Mouse (Mus musculus) spleen, postnatal 4 days (tissue): ENCODE results near the gene Znrf3.

ENCODE experiments used
- DNase-seq, 2 experiments: peaks; one replicate each; pipeline ENCODE4 v3.0.0; 2022; ENCODE audit warnings: low spot score in 2 of 2

The Znrf3 gene

DNA sequence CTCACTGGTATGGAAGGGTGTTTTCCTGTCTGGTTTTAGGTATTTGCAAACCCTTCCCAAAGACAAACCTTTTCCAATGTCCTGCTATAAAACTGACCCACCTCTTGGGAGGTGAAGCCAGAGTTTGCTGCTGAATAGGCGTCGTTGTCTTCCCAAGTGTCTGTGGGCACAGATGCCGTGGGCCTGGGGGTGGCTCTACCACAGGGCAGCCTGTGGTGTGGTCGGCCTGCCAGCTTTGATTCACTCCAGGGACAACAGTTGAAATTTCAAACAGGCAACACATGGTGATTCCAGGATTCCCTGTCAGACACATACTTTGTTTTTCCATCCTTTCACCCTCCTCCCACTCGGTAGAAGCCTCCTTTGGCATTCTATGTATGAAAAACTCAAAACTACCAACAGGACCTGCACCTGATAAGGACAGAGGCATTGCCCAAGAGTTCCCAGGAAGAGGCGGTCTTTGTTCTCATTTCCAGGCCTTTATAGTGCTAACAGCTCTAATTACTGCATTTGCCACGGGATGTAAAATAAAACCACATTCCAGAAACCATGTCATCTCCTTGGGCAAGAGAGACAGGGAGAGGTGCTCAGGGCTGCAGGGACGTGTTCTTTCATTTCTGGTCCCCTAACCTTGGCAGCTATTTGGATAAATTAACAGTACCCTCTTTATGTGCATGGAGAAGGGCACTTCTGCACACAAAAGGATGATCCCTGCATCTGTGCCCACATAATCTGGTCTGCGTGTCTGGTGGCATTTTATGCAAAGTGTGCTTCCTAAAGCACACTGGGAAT, 173.2 kb downstream of the Znrf3 start:
- DNase-seq: no peak

DNA sequence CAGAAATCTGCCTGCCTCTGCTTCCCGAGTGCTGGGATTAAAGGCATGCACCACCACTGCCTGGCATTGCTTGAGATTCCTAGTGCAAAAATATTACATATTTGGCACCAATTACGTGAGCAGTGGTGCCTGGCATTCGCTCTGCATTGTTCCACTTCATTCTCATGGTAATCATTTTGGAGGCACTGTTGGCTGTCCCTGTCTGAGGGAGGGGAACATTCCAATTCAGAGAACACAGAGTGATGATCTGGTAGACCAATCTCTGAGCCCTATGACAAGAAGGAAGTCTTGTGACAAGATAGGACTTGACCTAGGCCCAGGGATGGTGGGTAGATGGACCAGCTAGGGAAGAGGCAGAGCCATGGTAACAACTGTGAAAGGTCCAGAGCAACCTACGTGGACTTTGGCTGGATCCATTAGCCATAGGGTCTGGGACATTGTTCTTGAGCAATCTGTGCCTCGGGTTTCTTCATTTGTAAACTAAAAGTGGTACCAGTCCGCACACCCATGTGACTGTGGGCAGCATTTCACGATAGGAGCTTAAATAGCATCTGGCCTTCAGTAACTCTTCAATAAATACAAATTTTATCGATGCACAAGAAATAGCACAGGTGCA, 174.7 kb downstream of the Znrf3 start:
- no peak for DNase-seq

DNA sequence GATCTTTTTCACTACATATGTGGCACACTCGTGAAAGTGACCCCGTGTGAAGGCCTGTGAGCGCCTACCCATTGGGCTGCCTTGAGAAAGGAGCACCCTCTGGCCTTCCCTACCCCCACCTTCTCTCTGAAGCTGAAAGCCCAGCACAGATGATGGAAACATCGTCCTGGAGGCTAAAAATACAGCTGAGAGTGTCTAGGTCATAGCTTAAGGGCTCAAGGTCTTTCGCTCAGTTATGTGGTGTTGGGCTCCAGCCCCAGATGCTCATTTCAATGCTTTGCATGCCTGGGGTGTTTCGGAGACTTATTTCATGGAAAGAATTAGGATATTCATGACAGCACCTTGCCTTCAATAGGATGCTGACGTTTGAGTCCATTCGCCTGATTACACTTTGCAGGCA, 178.9 kb downstream of the Znrf3 start:
- DNase-seq: no peak

DNA sequence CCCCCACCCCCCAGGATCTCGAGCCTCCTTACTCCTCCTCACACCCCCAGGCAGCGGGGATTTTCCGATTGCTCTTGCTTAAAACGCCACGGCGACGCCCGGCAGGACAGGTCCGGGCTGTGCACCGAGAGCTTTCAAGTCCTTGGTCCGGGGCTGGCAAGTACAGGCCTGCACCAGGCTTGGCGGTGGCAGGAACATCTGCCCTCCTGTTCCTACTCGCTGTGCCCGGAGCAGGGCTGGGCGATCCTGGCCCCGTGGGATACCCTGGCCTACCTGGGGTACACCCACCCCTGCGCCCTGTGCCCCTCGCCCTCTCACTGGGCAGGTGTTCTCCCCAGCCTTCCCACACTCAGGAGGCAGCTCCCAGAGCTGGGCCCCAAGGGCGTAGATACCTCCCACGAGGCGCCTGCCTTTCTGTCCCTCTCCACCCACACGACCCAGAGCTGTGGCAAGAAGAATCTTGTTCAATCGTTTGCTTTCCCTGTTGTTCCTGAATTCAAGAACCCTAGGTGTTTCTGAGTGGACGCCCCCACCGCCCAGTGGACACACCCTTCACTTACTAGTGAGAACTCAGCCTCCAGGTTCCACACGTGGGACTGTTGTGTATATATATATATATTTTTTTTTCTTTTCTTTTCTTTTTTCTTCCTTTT, 181.4 kb downstream of the Znrf3 start:
- peak in 1 of 2 experiments; percentile 64 for DNase-seq

DNA sequence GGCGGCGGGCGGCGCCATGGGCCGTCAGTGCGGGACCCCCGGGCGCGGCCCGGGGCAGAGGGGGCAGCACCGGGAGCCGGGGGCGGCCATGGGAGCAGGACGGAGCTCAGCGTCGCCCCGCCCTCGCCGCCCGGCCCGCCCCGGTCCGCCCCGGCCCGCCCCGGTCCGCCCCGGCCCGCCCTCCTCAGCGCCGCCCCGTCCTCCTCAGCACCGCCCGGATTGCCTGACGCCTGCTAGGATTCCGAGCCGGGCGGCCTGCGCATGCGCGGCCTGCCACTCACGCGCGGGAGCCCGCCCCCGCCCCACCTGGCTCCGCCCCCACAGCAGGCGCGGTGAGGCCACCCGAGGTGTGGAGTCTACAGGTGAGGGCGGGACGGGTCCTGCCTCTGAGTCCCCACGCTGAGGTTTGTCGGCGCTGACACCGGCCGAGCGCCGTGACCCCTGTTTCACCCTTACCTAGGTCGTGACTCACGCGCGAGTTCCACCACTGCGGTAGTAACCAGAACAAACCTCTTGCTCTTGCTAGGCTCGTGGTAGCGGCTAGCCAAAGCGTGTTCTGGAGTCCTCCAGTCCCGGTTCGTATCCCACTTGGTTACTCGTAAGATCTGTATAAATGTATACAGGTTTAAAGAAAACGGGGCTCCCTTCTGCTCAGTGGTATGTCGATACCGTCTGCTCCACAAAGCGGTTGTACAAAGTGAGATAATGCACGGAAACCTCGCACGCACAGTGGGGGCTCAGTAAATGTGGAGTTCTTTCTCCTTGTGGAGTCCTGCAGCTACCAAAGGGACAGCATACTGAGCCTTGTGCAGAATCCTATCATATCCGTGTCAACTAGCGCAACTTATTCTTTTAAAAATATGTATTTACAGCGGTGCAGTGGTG, 182.9 kb downstream of the Znrf3 start, which contains the start of gene Kremen1:
TSS of gene Kremen1 (minus strand) at position 51 of the 885 bp plus-strand sequence.
- DNase-seq: peak; percentile 92 to 97

DNA sequence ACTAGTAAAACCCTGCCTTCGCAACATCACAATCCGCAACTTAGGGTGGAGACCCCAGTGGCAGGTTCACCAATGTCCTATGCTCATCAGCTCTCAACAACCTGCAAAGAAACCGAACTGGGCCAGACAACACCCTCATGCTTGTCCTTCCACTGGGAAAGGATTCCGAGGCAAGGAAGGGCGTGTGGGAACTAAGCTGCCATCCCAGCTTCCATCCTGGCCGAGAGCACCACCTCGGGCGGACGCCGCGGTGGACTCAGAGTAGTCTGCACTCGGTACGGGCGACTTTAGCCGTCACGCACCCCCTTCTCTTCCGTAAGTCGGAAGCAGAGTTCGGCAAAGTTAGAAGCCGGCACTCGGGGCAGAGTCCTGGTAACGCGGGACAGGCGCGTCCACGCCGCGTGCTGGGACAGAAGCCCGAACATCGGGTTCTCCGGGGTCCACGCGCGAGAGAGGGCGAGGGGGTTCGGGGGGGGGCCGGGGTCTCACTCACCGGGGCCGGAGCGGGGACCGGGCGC, 183.6 kb downstream of the Znrf3 start:
- peak; percentile 36 to 75 for DNase-seq

DNA sequence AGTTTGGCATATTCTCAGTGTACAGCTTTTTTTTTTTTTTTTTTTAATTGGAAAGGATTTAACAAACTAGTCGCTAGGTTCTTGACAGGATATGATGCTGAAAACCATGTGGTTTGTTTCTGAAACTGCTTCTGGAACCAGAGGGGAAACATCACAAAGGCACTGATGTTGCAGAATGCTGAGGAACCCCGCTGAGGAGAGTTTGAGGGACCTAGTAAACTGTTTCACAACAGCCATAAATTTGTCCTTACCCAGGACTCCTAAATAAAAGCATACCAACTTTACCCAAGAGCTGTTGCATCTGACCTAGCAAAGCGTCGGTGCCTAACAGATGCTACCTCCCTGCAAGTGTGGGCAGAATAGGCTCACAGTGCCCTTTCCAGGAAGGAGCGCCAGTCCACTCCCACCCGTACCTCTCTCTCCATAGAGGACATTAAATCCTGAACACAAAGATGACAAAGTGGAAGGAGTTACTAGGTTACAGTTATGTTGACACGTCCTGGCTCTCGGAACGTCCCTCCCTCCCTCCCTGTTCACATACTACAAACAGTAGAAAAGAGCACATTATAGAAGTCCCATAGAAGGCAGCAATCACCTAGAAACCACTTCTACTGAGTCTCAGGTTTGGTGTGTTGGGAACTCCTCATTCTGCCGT, 184.6 kb downstream of the Znrf3 start:
- no peak for DNase-seq

DNA sequence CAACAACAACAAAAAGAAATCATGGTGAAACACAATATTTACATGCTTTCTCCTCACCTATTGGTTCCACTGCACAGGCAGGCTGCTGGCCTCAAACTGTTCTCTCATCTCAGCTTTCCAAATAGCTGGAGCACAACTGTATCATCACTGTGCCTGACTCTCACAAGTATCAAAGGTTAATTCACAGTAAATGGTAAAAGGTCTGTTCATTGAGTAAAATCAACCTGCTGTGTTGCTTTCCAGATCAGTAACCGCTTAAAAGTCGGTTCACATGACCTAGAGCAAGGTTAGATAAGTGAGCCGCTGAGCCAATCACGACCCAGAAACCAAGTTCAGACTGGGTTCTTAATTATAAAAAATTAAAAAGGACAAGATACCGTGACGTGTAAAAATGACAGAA, 186.6 kb downstream of the Znrf3 start:
- DNase-seq: no peak

DNA sequence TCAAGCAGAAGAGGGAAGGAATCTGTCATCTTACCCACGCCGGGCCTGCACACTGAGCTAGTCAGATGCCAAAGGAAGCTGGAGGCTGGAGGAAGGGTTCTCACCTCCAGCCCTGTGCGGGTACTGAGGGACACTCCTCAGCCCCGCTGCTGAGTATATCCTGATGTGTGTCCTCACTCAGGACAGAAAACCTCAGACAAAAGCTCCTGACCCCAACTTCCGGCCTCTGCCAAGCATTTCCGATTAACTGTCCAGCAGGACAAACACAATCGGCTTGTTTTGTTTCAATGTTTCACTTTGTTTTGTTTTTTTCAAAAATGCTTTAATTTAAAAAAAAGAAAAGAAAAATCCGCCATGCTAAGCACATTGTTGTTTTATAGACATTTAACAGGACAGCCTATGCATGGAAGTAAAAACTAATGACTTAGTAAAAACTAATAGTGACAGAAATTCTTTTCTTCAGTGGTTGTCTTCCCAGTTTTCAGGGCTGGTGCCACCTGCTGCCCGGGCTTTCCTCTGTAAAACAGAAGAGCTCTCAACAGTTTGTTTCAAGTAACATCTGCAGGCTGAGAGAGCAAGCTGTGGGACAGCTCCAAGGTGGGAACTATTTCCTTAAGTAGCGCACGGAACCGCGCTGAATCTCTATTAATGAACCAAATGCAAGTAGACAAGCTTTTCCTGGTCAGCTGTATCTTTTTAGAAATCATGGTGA, 187.3 kb downstream of the Znrf3 start:
- no peak for DNase-seq

DNA sequence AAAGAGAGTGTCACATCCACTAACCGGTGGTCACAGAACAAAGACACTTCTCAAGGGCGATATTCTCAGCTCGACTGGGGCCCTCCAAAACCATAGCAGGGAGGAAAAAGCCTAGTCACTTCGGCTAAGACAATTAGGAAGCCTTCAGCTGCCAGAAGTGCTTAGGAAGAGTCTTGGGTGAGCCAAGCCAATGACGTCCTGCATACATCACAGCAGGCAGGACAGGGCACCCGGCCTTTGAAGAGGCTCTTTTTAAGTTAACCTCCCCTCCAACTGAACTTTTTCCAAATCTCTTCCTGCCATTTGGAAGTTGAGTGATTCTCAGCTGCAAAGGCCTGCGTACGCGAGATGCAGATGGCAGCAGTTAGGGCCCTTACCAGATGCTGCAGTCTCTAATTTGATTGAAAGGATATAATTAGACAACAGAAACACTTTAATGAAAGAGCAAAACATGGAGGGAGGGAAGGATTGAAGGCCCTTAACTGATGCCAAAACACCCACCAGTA, 189.1 kb downstream of the Znrf3 start:
- DNase-seq: no peak

DNA sequence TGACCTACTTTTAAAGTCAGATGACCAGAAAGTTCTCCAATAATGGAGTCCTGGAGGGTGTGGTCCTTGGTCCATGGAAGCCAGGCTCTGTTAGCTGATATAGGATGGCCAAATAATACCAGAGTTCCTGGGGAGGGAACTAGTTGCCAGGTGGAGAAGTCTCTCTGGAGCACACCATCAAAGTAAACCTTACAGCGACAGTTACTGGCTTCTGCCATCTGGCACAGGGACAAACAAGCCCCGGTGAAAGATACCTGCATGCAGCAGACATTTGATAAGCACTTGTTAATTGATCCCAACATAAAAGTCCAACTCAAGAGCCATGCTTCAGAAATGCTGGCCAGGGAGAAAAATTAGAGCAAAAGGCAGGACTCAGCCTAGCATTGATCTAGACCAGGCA, 190.6 kb downstream of the Znrf3 start:
- DNase-seq: no peak

DNA sequence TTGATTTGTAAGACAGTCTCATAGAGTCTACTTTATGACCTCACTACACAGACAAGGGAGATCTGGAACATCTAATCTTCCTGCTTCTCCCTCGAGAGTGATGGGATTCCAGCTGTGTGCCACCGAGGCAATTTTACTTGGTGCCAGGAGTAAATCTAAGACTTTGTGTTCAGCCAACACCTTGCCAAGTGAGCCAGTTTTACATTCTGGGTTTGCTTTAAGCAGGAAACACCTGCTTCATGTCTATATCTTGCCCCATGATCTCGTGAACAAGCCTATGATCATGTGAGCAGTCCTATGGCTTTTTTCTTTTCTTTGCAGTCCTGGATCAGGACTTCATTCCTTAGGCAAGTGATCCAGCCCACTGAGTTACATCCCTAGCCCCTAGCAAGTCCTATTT, 191.1 kb downstream of the Znrf3 start:
- DNase-seq: no peak

DNA sequence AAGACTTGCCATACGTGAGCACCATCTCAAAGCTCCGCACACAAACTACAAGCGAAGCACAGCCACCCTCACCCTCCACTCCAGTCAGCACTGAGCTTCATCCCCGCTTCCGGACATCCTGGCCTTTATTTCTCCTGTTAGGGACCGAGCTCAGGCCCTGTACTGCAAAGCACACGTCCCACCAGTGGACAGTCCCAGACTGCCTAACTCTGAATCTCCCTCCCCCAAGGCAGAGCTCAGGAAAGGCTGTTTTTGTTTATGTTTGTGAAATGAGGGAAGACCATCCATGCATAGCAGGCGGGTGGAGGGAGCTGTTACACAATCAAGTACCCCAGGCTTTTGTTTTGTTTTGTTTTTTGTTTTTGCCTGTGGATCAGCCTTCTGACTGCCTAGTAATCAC, 191.9 kb downstream of the Znrf3 start:
- no peak for DNase-seq

DNA sequence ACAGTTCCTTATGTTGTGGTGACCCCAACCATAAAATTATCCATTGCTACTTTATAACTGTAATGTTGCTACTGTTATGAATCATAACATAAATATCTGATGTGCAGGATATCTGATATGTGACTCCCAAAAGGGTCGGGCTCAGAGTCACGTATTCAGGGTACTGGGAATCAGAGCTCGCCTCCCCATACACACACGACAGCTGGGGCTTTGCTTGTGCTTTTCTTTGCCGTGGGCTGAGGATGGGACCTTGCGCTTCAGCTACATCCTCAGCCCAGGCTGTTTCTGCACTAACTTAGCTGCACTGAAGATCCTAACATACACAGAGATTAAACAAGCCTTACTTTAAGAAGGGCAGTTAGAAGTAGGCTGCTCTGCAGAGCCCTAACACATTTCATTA, 193.5 kb downstream of the Znrf3 start:
- no peak for DNase-seq

DNA sequence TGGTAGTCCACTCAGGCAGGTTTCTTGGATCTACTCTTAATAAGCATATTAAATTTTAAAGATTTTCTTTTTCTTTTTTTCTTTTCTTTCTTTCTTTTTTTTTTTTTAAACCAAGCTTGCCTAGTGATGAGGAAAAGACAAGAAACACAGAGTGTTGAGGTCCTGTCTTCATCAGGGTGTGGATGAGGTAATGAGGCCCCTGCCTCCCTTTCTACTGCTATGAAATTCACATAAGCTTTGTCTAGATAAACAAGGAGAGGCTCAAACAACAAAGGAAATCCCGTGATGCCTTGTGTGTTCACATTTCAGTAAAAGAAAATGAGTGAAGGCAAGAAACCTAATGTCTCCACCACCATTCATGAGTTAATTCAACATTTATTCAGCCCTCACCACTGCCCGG, 196.4 kb downstream of the Znrf3 start:
- no peak for DNase-seq

DNA sequence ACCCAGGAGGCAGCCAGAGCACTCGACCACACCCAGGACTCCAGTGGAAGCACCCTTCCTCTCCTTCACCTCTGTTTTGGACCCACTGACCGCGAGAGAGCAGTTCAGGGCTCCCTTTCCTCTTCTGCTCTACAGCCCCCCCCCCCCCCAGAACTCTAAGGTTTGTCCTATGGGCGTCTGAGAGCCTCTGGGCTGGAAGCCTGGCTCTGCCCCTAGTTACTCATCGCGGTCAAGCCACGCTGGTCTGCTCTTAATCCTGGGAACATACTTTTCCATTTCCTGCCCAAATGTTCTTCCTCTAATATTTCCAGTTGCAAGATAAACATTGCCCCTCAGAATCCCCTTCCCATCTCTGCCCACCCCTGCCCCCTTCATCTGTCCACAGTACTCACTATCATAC, 199.2 kb downstream of the Znrf3 start:
- no peak for DNase-seq

DNA sequence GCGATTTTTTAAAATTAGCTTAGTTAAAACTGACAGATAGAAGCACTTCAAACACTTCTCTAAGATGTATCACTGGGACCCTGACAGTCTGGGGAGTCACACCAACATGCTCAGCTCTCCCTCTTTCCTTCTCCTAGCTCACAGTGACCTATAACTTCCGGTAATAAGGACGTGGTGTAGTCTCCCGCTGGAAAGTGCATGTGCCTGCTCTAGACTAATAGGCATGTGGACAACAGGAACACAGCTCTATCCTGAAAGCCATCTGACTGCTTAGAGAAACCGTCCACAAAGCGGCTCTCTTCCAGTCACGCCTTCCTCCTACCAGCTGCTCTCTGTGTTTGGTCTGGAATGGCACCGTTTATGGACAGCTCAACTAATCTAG, 199.9 kb downstream of the Znrf3 start:
- no peak for DNase-seq

DNA sequence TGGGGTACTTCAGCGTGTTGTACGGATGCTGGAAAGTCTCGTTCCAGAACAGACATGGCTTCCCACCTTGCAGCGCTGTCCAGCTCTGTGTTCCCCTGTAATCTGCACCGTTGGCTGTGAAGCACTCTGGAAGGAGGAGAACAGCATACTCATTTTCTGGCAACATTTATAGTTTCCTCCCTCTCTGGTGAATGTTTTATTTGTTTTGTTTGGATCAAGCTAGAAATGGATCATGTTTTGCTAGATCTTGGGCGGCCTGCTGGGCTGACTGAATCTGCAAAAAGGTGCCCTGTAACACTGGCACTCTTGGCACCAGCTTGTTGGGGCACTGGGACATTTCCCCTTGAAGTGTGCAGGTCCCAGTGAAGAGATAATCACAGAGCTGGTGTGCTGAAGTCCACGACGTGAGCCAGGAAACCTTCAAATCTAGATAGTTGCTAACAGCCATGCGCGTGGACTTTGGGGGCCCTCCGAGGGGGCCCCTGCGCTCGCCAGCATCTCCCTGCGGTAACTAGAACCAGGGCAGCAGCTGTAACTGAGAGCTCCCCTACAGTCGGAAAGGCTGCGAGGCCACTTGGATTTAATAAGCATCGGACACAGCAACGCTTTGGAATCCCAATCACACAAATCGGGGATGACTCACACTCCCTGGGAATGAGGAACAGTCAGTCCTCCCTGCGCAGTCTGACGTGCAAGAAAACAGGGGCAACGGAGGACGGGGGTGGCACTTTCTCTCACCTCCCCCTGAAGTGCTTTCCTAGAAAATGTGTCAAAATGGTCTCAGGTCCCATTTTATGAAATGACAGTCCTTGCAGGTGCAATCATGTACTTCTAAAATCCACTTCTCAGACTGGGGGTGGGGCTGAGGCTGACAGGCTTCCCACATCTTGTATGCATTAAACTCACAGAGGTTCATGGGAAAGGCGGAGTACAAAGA, 200.6 kb downstream of the Znrf3 start:
- DNase-seq: no peak

DNA sequence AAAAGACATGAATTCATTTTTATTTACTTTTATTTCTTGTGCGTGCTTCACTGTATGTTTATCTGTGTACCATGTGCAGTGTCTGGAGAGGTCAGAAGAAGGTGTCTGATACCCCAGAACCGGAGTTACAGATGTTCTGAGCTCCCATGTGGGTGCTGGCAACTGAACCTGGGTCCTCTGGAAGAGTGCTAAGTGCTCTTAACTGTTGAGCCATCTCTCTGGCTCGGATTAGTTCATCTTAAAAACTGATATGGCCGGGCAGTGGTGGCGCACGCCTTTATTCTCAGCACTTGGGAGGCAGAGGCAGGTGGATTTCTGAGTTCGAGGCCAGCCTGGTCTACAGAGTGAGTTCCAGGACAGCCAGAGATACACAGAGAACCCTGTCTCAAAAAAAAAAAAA, 201.4 kb downstream of the Znrf3 start:
- DNase-seq: no peak
